Mouse (Mus musculus) stomach, embryonic 16.5 days (tissue): ENCODE results near the gene Gm20716. TPM values are rescaled to one million over a fixed set of nuclear protein-coding genes. Genes with fewer than 3 reads are reported as not detected.

Experiments
- ATAC-seq: fragments of 200-750 bp; cut with Nextera tagmentation; 2 replicates; pipeline ENCODE4 v1.8.0; 2017; ENCODE audit warnings: moderate number of reproducible peaks, moderate TSS enrichment; ENCODE audit not compliant: insufficient read depth, low FRiP score
- H3K27ac ChIP-seq: fragments of 300-500 bp; sonication (generic); 2 replicates; pipeline ENCODE4 v1.5.1; 2014; ENCODE audit warnings: low read length
- H3K27me3 ChIP-seq: fragments of 300-500 bp; sonication (generic); 2 replicates; pipeline ENCODE4 v1.6.1; 2014; ENCODE audit warnings: low read length, control low read depth, mixed read lengths; ENCODE audit not compliant: control insufficient read depth, insufficient read depth
- H3K36me3 ChIP-seq: fragments of 300-500 bp; sonication (generic); 2 replicates; pipeline ENCODE4 v1.6.1; 2014; ENCODE audit warnings: low read length; ENCODE audit not compliant: control insufficient read depth, insufficient read depth
- H3K4me1 ChIP-seq: fragments of 300-500 bp; sonication (generic); 2 replicates; pipeline ENCODE4 v1.6.1; 2014; ENCODE audit warnings: low read length, control low read depth, mixed read lengths; ENCODE audit not compliant: control insufficient read depth, insufficient read depth
- H3K4me2 ChIP-seq: fragments of 300-500 bp; sonication (generic); 2 replicates; pipeline ENCODE4 v1.6.1; 2014; ENCODE audit warnings: low read depth, low read length, mixed read lengths
- H3K4me3 ChIP-seq: fragments of 300-500 bp; sonication (generic); replicated peaks from 2 replicates; pipeline ENCODE4 v1.5.1; 2014; ENCODE audit warnings: mild to moderate bottlenecking, low read length
- H3K9ac ChIP-seq: fragments of 300-500 bp; sonication (generic); 2 replicates; pipeline ENCODE4 v1.6.1; 2014; ENCODE audit warnings: low read length
- H3K9me3 ChIP-seq: fragments of 300-500 bp; sonication (generic); replicated peaks from 2 replicates; pipeline ENCODE4 v1.6.1; 2016; ENCODE audit warnings: low read length, control low read depth; ENCODE audit not compliant: control insufficient read depth
- WGBS: fragments of 180-500 bp; shearing (Covaris S2); extraction: QIAGEN DNeasy Blood & Tissue Kit; methylation state at CpG from one replicate; pipeline ENCODE4 v1.1.7; 2014; 5-methylcytosine and 5-hydroxymethylcytosine counted together
- microRNA-seq: library from miRNA; unstranded; fragments of <30 nt; microRNA quantifications from one replicate; pipeline ENCODE4, GENCODE M21; 2016
- polyA plus RNA-seq: library from polyadenylated mRNA; unstranded; fragments of >200 nt; fragmentation: Nextera tagmentation; extraction: Ambion mirVana; gene quantifications from 2 replicates; pipeline ENCODE4 v1.2.1, GENCODE M21; 2015

The Gm20716 gene
- polyA plus RNA-seq, 1 experiment from 2014 or later, result 12.6 TPM

GRCm38 (mm10) chr2:168145437-168145836, 84.7 kb downstream of the Gm20716 start:
- H3K36me3 ChIP-seq, result no peaks in the 10 kb centered on the region
- no peak overlapping the region for H3K4me3 ChIP-seq
- H3K9me3 ChIP-seq, result no peaks in the 10 kb centered on the region
- ATAC-seq, result peak; percentile 42; the same call in 1 of the 2 replicates
- peaks cover 16% of the 10 kb centered on the region for H3K4me1 ChIP-seq
- no peak overlapping the region for H3K9ac ChIP-seq
- 0 out of 2 replicates have a peak overlapping the region, but pooled peaks have one; percentile 15 for H3K27ac ChIP-seq
- WGBS, result 36% methylated on average over 2 of the region's 2 CpGs
- H3K4me2 ChIP-seq, result no peak overlapping the region
- no peaks in the 10 kb centered on the region for H3K27me3 ChIP-seq

- no peak for ATAC-seq
- Histone ChIP-seq H3K9ac (no peak overlapping the region), H3K27ac (no peak overlapping the region), H3K36me3 (no peaks in the 10 kb centered on the region), H3K27me3 (no peaks in the 10 kb centered on the region), H3K4me3 (no peak overlapping the region), H3K4me2 (no peak overlapping the region), H3K4me1 (peaks cover 16% of the 10 kb centered on the region), H3K9me3 (no peaks in the 10 kb centered on the region)
- 51% methylated on average over 5 of the region's 5 CpGs for WGBS
Measured at GRCm38 (mm10) chr2:168143794-168144193, 86.4 kb downstream of the Gm20716 start.

GRCm38 (mm10) chr2:168137161-168137560, 93.0 kb downstream of the Gm20716 start:
- 74% methylated on average over 15 of the region's 15 CpGs for WGBS
- Histone ChIP-seq H3K36me3 (no peaks in the 10 kb centered on the region), H3K4me3 (no peak overlapping the region), H3K4me1 (no peaks in the 10 kb centered on the region), H3K27ac (no peak overlapping the region), H3K9me3 (no peaks in the 10 kb centered on the region), H3K4me2 (no peak overlapping the region), H3K27me3 (no peaks in the 10 kb centered on the region), H3K9ac (no peak overlapping the region)
- no peak for ATAC-seq

Small RNA genes within 50 kb of the gene (microRNA-seq; reads per million reads assigned to microRNA genes)
- not detected for gene Gm24561

Other genes starting within 250 kb of the Gm20716 start
- 3.5 and 3.6 TPM in 2 replicates for gene Ripor3, start 219.7 kb downstream of the Gm20716 start, polyA plus RNA-seq
- gene Pard6b, start 149.4 kb downstream of the Gm20716 start, polyA plus RNA-seq, result 8.3 TPM in 2 replicates
- gene Adnp, start 23.3 kb downstream of the Gm20716 start, polyA plus RNA-seq, result 1.0 and 1.4 TPM in 2 replicates
- 96.2 and 118 TPM in 2 replicates for gene Dpm1, start 227 bp upstream of the Gm20716 start, polyA plus RNA-seq
- gene Mocs3, start 258 bp upstream of the Gm20716 start, polyA plus RNA-seq, result 2.4 and 3.4 TPM in 2 replicates
- gene Kcng1, start 51.4 kb upstream of the Gm20716 start, polyA plus RNA-seq, result 5.0 and 5.7 TPM in 2 replicates